Mouse (Mus musculus) kidney, embryonic 16.5 days (tissue): Measurements from ENCODE around the gene Ropn1. TPM values are rescaled to one million over a fixed set of nuclear protein-coding genes. Genes with fewer than 3 reads are reported as not detected.
"Not testable (repeated sequence)": the region's sequence is repeated elsewhere in the genome, so short reads cannot be mapped to it uniquely, and the experiment has no call there.

Experiments used
- ATAC-seq: fragments of 200-750 bp; cut with Nextera tagmentation; 2 replicates; pipeline ENCODE4 v1.8.0; 2017; ENCODE audit warnings: moderate TSS enrichment; ENCODE audit not compliant: low FRiP score, low TSS enrichment
- H3K27ac ChIP-seq: fragments of 300-500 bp; sonication (generic); 2 replicates; pipeline ENCODE4 v1.5.1; 2014; ENCODE audit warnings: low read length
- H3K27me3 ChIP-seq: fragments of 300-500 bp; sonication (generic); 2 replicates; pipeline ENCODE4 v1.6.1; 2014; ENCODE audit warnings: low read length, control low read depth, mixed read lengths; ENCODE audit not compliant: insufficient read depth
- H3K36me3 ChIP-seq: fragments of 300-500 bp; sonication (generic); 2 replicates; pipeline ENCODE4 v1.6.1; 2014; ENCODE audit warnings: low read length, control low read depth, mixed read lengths; ENCODE audit not compliant: insufficient read depth
- H3K4me1 ChIP-seq: fragments of 300-500 bp; sonication (generic); 2 replicates; pipeline ENCODE4 v1.6.1; 2014; ENCODE audit warnings: low read length, control low read depth, mixed read lengths; ENCODE audit not compliant: insufficient read depth
- H3K4me2 ChIP-seq: fragments of 300-500 bp; sonication (generic); replicated peaks from 2 replicates; pipeline ENCODE4 v1.6.1; 2014; ENCODE audit warnings: low read depth, low read length
- H3K4me3 ChIP-seq: fragments of 300-500 bp; sonication (generic); 2 replicates; pipeline ENCODE4 v1.5.1; 2014; ENCODE audit warnings: mild to moderate bottlenecking, low read length
- H3K9ac ChIP-seq: fragments of 300-500 bp; sonication (generic); replicated peaks from 2 replicates; pipeline ENCODE4 v1.6.1; 2014; ENCODE audit warnings: low read length
- H3K9me3 ChIP-seq: fragments of 300-500 bp; sonication (generic); 2 replicates; pipeline ENCODE4 v1.6.1; 2016; ENCODE audit warnings: low read length, control low read depth
- WGBS: fragments of 180-500 bp; shearing (Covaris S2); extraction: QIAGEN DNeasy Blood & Tissue Kit; methylation state at CpG from one replicate; pipeline ENCODE4 v1.1.7; 2014; 5-methylcytosine and 5-hydroxymethylcytosine counted together
- polyA plus RNA-seq: library from polyadenylated mRNA; unstranded; fragments of >200 nt; fragmentation: Nextera tagmentation; extraction: Ambion mirVana; gene quantifications from 2 replicates; pipeline ENCODE4 v1.2.1, GENCODE M21; 2015

The Ropn1 gene
- polyA plus RNA-seq, 1 experiment from 2014 or later = not detected

DNA sequence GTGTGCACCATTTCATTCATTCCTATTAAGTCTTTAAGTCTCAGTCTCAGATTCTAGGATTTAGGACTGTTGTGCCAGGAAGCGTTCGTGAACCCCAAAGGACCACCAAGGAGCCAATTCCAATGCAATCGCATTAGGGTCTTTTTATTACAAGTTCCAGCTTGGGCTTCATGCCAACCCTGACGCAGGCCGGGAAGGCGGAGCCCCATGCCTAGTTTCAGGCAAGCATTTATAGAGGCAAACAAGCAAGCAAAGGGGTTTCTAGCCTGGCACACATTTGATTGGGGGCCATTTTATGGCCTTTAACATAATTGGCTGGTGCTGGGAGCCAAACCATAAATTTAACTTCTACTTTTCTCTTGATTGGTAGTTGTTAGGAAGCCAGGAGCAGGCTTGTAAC, 24.6 kb downstream of the Ropn1 start:
- Histone ChIP-seq H3K36me3 (no peaks in the 10 kb centered on the region), H3K9ac (no peak overlapping the region), H3K27ac (no peak overlapping the region), H3K4me3 (no peak overlapping the region), H3K4me1 (no peaks in the 10 kb centered on the region), H3K9me3 (0 out of 2 replicates have a peak, but pooled peaks cover 3% of the 10 kb centered on the region), H3K4me2 (no peak overlapping the region), H3K27me3 (no peaks in the 10 kb centered on the region)
- no peak for ATAC-seq
- WGBS = 79% methylated on average over 6 of the region's 6 CpGs

DNA sequence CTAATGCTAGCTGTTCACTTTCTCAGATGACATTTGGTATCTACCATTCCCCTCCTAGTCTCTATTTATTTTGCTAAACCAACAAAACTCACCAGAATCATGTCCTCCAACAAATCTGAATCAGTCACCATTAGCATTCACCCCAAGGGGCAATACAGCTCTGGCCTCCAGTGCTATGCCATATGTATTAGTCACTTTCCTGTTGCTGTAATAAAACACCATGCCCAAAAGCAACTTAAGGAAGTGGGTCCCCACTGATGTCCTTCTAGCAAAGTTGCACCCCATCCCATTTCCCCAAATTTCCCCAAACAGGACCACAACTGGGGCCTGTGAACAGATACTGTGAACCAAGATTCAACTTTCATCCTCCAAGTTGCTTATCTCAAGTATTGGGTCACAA, 32.1 kb downstream of the Ropn1 start:
- Histone ChIP-seq H3K9ac (no peak overlapping the region), H3K4me3 (no peak overlapping the region), H3K27me3 (no peaks in the 10 kb centered on the region), H3K4me2 (no peak overlapping the region), H3K36me3 (no peaks in the 10 kb centered on the region), H3K9me3 (no peaks in the 10 kb centered on the region), H3K4me1 (no peaks in the 10 kb centered on the region), H3K27ac (no peak overlapping the region)
- no peak for ATAC-seq

DNA sequence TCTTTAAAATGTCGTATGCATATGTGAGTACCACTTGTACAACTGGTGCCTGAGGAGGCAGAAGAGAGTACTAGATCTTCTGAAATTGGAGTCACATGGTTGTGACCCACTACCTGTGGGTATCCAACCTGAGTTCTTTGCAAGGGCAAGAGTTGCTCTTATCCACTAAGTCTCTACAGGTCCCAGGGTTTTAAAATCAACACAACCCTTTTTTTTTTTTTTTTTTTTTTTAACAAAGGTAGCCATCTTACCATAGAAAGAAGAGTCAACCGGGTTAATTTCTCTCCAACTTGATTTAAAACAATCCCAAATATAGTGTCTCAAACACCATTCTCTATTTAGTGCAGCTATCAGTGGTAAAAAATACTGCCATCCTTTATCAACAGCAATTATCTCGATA, 40.2 kb downstream of the Ropn1 start:
- Histone ChIP-seq H3K4me3 (peak overlapping the region; percentile 75), H3K4me2 (peak overlapping the region; percentile 78; the same call in 1 of the 2 replicates), H3K27me3 (no peaks in the 10 kb centered on the region), H3K9ac (no peak overlapping the region), H3K4me1 (peaks cover 6% of the 10 kb centered on the region), H3K9me3 (no peaks in the 10 kb centered on the region), H3K27ac (peak overlapping the region; percentile 80; the same call in 1 of the 2 replicates), H3K36me3 (no peaks in the 10 kb centered on the region)
- WGBS = 78% methylated on average over 3 of the region's 3 CpGs
- ATAC-seq = no peak

DNA sequence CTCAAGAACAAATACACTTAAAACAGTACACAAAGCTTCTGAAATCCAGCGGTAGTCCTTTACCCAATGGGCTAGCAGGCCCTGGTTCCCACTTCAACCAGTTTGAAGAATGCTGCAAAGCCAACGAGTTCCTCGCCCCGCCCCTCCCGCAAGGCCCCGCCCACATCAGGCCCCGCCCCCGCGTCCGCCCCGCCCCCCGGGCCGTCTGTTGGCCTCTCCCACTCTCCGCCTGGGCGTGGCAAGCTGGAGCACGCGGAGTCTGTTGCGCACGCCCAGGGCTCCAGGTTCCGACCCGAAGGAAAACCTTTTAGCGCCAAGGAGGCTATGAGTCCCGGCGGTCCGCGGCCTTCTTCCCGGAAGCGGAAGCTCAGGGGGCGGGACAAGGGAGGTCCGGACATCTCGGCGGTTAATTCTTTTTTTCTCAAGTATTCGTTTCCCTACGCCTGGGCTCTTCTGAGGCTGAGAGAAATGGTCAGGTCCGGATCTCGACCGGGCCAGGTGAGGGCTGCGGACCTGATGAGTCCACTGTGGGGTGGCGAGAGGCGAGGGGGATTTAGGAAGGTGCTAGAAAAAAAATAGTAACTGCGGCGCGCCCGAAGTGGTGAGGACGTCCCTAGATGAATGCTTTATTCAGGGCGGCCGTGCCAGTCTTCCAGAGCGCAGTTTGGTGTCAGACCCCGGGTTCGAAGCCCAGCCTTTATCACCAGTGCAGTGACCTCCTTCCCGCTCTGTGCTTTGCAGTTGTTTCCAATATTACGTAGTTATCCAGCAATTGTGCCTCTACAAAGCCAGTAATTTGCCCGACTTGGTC, 40.8 kb downstream of the Ropn1 start, which contains the start of gene Ccdc14:
Gene Ccdc14, plus strand, starts transcription at position 283 of the 811 bp plus-strand sequence.
- peak; percentile 97 for ATAC-seq
- Histone ChIP-seq H3K9ac (peak within 1 kb of the TSS; percentile 78), H3K36me3 (no peaks in the 10 kb centered on the region), H3K27me3 (no peaks in the 10 kb centered on the region), H3K4me2 (peak within 1 kb of the TSS; percentile 78), H3K4me1 (peaks cover 6% of the 10 kb centered on the region), H3K4me3 (peak within 1 kb of the TSS; percentile 75), H3K27ac (peak within 1 kb of the TSS; percentile 80), H3K9me3 (no peaks in the 10 kb centered on the region)
- under 1% methylated on average over 53 of the region's 53 CpGs for WGBS

DNA sequence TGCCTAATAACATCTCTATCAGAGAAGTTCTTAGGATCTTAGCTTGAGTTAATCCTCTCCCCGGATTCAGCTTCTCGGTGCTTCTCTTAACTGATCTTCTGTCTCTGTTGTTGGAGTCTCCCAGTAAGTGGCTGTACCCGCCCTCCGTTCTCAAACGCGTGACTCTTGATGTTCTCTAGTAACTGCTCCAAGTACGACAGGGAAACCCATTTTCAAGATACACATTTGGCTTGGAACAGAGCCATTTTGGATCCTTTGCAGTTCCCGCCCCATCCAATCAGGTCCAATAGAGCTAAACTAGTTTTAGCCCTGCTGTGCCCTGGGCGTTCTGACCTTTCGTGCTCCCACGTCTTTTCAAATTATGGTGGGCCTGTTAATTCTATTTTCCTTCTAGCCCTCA, 41.4 kb downstream of the Ropn1 start:
- ATAC-seq = no peak
- H3K36me3 ChIP-seq = peaks cover under 1% of the 10 kb centered on the region; the same call in 1 of the 2 replicates
- no peaks in the 10 kb centered on the region for H3K9me3 ChIP-seq
- peak overlapping the region; percentile 78 for H3K4me2 ChIP-seq
- H3K9ac ChIP-seq = peak overlapping the region; percentile 78
- peak overlapping the region; percentile 75 for H3K4me3 ChIP-seq
- peak overlapping the region; percentile 80 for H3K27ac ChIP-seq
- peaks cover 6% of the 10 kb centered on the region for H3K4me1 ChIP-seq
- no peaks in the 10 kb centered on the region for H3K27me3 ChIP-seq
- whole genome bisulfite sequencing = 10% methylated on average over 11 of the region's 11 CpGs

DNA sequence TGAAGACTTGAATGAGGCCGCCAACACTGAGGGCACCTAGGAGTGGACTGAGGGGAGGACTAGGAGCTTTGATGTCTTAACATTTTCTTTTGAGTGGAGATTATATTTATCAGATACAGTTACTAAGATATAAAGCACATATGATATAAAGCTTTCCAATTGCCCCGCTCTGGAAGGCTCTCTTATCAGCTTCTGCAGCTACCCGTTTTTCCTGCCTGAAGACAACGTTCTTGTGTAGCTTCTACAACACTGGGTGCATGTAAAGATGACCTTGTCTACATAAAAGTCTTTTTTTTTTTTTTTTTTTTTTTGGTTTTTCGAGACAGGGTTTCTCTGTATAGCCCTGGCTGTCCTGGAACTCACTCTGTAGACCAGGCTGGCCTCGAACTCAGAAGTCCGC, 44.8 kb downstream of the Ropn1 start:
- Histone ChIP-seq H3K9ac (no peak overlapping the region), H3K4me3 (no peak overlapping the region), H3K27ac (no peak overlapping the region), H3K27me3 (no peaks in the 10 kb centered on the region), H3K36me3 (peaks cover 8% of the 10 kb centered on the region; the same call in 1 of the 2 replicates), H3K9me3 (no peaks in the 10 kb centered on the region), H3K4me1 (peaks cover 6% of the 10 kb centered on the region), H3K4me2 (no peak overlapping the region)
- no peak for ATAC-seq
- 95% methylated on average over 6 of the region's 7 CpGs for WGBS

DNA sequence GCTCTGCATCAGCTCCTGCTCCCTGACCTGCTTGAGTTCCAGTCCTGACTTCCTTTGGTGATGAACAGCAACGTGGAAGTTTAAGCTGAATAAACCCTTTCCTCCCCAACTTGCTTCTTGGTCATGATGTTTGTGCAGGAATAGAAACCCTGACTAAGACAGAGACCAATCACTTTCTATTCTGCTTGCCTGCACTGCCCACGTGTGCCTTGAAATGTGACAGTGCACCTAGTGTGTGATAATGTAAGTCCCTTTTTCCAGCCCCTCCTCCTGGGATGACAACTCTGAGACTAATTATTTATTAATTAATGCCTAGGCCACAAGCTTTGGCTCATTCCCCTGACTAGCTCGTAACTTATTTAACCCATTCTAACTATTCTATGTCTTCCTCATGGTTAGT, 49.0 kb downstream of the Ropn1 start:
- not testable (repeated sequence) for H3K9me3 ChIP-seq, H3K4me2 ChIP-seq, ATAC-seq, H3K36me3 ChIP-seq, H3K27me3 ChIP-seq, H3K9ac ChIP-seq, H3K4me3 ChIP-seq, H3K4me1 ChIP-seq, H3K27ac ChIP-seq
- 78% methylated on average over 3 of the region's 3 CpGs for WGBS

DNA sequence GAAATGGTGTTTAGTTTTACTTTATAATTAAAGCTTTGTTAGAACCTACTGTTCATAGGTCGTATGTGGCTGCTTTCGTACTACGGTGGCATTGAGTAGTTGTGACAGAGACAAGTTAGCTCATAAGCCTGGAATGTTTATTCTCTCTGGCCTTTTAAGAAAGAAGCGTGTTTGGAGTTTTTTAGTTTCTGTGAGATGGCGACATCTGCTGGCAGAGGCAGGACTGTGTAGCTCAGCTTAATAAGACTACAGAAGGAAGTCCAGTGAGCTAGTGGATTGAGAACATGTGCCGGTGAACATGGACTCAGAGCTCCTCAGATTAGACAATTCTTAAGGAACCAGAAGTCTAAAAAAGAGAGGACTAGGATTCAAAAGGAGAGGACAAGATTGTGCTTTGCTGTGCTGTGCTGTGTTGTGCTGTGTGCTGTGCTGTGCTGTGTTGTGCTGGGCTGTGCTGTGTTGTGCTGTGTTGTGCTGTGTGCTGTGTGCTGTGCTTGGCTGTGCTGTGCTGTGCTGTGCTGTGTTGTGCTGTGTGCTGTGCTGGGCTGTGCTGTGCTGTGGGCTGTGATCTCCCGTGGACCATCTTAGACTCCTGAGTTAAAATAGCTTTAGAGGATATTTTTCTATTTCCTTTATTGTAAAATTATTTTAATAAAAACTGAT, 50.6 kb downstream of the Ropn1 start:
- Histone ChIP-seq H3K4me2 (no peak overlapping the region), H3K9me3 (no peaks in the 10 kb centered on the region), H3K4me3 (no peak overlapping the region), H3K9ac (no peak overlapping the region), H3K36me3 (peaks cover 12% of the 10 kb centered on the region; the same call in 1 of the 2 replicates), H3K4me1 (no peaks in the 10 kb centered on the region), H3K27me3 (no peaks in the 10 kb centered on the region), H3K27ac (no peak overlapping the region)
- WGBS = 20% methylated on average over 7 of the region's 7 CpGs
- peak; percentile 54 for ATAC-seq

DNA sequence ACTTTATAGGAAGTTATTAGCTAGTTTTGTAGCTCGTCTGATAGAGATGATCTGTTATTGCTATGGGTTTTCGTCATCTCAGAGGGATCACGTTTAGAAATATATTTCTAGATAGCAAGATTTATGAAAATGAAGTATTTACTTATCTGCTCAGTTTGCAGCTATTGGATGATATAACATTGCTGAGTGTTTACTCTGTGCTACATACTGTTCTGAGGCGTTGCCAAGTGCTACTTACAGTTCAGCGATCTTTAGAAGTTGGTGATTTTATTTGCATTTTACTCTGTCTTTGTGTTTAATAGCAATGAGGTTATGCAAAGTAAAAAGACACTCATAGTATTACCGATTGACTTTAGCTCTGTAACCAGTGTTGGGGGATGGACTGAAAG, 51.1 kb downstream of the Ropn1 start:
- ATAC-seq = no peak

DNA sequence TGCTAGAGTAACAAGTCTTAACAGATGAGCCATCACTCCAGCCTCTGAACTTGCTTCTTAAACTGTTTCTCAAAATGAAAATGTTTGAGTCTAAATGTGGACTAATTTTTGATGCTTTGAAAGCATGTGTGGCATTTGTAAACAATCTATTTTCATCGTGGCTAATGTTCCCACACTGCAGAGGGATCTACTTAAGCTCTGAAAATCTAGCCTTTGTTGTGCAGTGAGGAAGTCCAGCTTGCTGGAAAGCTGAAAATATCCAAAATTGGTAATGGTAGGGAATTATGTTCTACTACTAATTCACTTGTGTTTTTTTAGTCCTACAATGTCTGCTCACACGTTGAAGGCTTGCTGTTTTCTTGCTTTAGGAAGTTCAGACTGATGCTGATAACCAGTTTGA, 56.3 kb downstream of the Ropn1 start:
- Histone ChIP-seq H3K27me3 (no peaks in the 10 kb centered on the region), H3K27ac (no peak overlapping the region), H3K9ac (no peak overlapping the region), H3K9me3 (no peaks in the 10 kb centered on the region), H3K36me3 (peaks cover 17% of the 10 kb centered on the region), H3K4me3 (no peak overlapping the region), H3K4me2 (no peak overlapping the region), H3K4me1 (no peaks in the 10 kb centered on the region)
- ATAC-seq = no peak
- WGBS = 90% methylated on average over 2 of the region's 2 CpGs

More for the DNA sequence above, 51.1 kb downstream of the Ropn1 start:
- Histone ChIP-seq H3K9ac (no peak overlapping the region), H3K4me3 (no peak overlapping the region), H3K4me1 (no peaks in the 10 kb centered on the region), H3K9me3 (no peaks in the 10 kb centered on the region), H3K36me3 (peaks cover 15% of the 10 kb centered on the region; the same call in 1 of the 2 replicates), H3K4me2 (no peak overlapping the region), H3K27me3 (no peaks in the 10 kb centered on the region), H3K27ac (no peak overlapping the region)
- 88% methylated on average over 6 of the region's 6 CpGs for WGBS
